Mouse (Mus musculus): ENCODE data around the gene Sult6b1.

DNA sequence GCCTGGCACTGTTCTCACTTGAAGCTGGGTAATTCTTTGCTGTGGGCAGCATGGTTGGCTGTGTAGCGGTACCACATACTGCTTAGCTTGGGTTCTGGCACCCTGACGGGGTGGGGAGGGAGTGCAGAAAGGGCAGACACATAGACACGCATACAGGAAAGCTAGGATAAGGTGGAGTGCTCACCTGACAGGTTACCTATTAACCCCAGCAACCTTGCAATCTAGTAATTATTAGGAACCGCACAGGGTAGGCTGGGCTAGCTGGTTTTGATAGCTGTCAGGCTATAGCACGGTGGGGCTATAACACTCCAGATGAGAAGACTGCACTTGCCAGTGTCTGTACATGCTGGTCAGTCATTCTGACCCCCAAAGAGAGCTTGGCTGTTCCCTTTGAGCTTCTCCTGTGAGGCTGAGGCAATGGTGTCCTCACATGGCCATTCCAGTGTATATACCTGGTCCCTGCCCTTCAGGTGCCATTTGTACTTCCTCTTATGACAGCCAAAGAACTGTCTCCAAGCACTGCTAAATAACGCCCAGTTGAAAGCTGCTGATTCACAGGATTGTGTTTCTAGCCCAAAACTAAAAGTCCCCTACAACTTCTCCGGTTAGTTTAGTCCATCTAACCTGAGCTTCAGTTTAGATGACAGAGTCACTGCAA is 64.4 kb downstream of the Sult6b1 start:
- no peak for TF ChIP-seq POLR2A (IDR thresholded peaks at IDR 0.05; ENCODE audit: borderline replicate concordance, extremely low read depth, low read depth, low read length)
- TF ChIP-seq CTCF (IDR thresholded peaks at IDR 0.05; ENCODE audit: insufficient read depth, low read length), result no peak

All from lung, adult 2 months (tissue).